In genomic region chr15:90679760-90680579, GRCm38 (mm10) we compare ENCODE assay signal across 8 mouse cellular contexts. TPM values are rescaled to one million over a fixed set of nuclear protein-coding genes. Genes with fewer than 3 reads are reported as not detected.
A peak's percentile ranks its signal among the peaks of the same experiment; 100 is the strongest.
DNase-seq lines count a peak whose midpoint lies in the region; ATAC-seq and TF ChIP-seq lines count a peak whose summit lies in the region.

No protein-coding gene starts in this region.

- 0 out of 2 replicates have a peak, but pooled peaks have one; percentile 8 for TF ChIP-seq EP300 in ES-Bruce4 (IDR thresholded peaks at IDR 0.05; ENCODE audit: insufficient read depth, low read depth, low read length)
- TF ChIP-seq EP300 in liver, postnatal 0 days (IDR thresholded peaks at IDR 0.05; ENCODE audit: low read depth) = no peak

- peak; percentile 3 for DNase-seq in cerebellum, adult 11-12 months
- peak; percentile 70 to 76 for DNase-seq in heart, postnatal 10 days
- peak; percentile 56 to 85 for DNase-seq in kidney, postnatal 36 days
- peak; percentile 78 for DNase-seq in liver, postnatal 0 days
- peak; percentile 47 for DNase-seq in thymus, postnatal 25 days

- peak overlapping the region; percentile 88 for H3K4me3 ChIP-seq in ES-Bruce4 (ENCODE audit: low read depth, low read length)
- H3K4me3 ChIP-seq in forebrain, embryonic 15.5 days = peak overlapping the region; percentile 65
- peak overlapping the region; percentile 59 for H3K4me3 ChIP-seq in liver, postnatal 0 days (ENCODE audit: low read depth, low read length)
- peak overlapping the region; percentile 61 for H3K4me3 ChIP-seq in neural tube, embryonic 14.5 days (ENCODE audit: low read depth, low read length)

- peak; percentile 85 for TF ChIP-seq CTCF in ES-Bruce4 (IDR thresholded peaks at IDR 0.05; ENCODE audit: low read depth, low read length)
- TF ChIP-seq CTCF in liver, postnatal 0 days (IDR thresholded peaks at IDR 0.05; ENCODE audit: low read depth) = peak; percentile 96

- ATAC-seq in forebrain, embryonic 15.5 days (replicated peaks) = peak; percentile 90
- peak; percentile 83 for ATAC-seq in liver, postnatal 0 days
- peak; percentile 91 for ATAC-seq in neural tube, embryonic 14.5 days (ENCODE audit: low read depth)

- peak overlapping the region; percentile 97 for H3K4me2 ChIP-seq in forebrain, embryonic 15.5 days (replicated peaks)
- H3K4me2 ChIP-seq in liver, postnatal 0 days (ENCODE audit: low read depth, low read length) = peak overlapping the region; percentile 92
- peak overlapping the region; percentile 97 for H3K4me2 ChIP-seq in neural tube, embryonic 14.5 days (ENCODE audit: low read depth, low read length)

- no peak overlapping the region for H3K27ac ChIP-seq in ES-Bruce4 (ENCODE audit: insufficient read depth, low read length)
- no peak overlapping the region for H3K27ac ChIP-seq in forebrain, embryonic 15.5 days (replicated peaks)
- H3K27ac ChIP-seq in liver, postnatal 0 days (ENCODE audit: low read depth) = no peak overlapping the region
- no peak overlapping the region for H3K27ac ChIP-seq in neural tube, embryonic 14.5 days (ENCODE audit: low read depth, low read length)

- no peaks in the 10 kb centered on the region for H3K27me3 ChIP-seq in ES-Bruce4 (ENCODE audit: control insufficient read depth, insufficient read depth, low read length, poor library complexity, severe bottlenecking)
- H3K27me3 ChIP-seq in forebrain, embryonic 15.5 days = peaks cover 9% of the 10 kb centered on the region; the same call in 1 of the 2 replicates
- peaks cover 5% of the 10 kb centered on the region for H3K27me3 ChIP-seq in liver, postnatal 0 days (ENCODE audit: insufficient read depth, low read length)
- peaks cover 2% of the 10 kb centered on the region; the same call in 1 of the 2 replicates for H3K27me3 ChIP-seq in neural tube, embryonic 14.5 days (ENCODE audit: control insufficient read depth, insufficient read depth, low read length)

- no peaks in the 10 kb centered on the region for H3K9me3 ChIP-seq in ES-Bruce4 (replicated peaks; ENCODE audit: control insufficient read depth, insufficient read depth, low read length, poor library complexity, severe bottlenecking)
- no peaks in the 10 kb centered on the region for H3K9me3 ChIP-seq in forebrain, embryonic 15.5 days
- no peaks in the 10 kb centered on the region for H3K9me3 ChIP-seq in liver, postnatal 0 days (ENCODE audit: low read length)
- H3K9me3 ChIP-seq in neural tube, embryonic 14.5 days (ENCODE audit: control insufficient read depth, low read length) = no peaks in the 10 kb centered on the region

- H3K4me1 ChIP-seq in ES-Bruce4 (ENCODE audit: control insufficient read depth, insufficient read depth, low read length) = no peaks in the 10 kb centered on the region
- H3K4me1 ChIP-seq in forebrain, embryonic 15.5 days = peaks cover 16% of the 10 kb centered on the region
- peaks cover 3% of the 10 kb centered on the region; the same call in 1 of the 2 replicates for H3K4me1 ChIP-seq in liver, postnatal 0 days (ENCODE audit: insufficient read depth)
- H3K4me1 ChIP-seq in neural tube, embryonic 14.5 days (ENCODE audit: control insufficient read depth, insufficient read depth, low read length) = 0 out of 2 replicates have a peak, but pooled peaks cover 4% of the 10 kb centered on the region

- H3K36me3 ChIP-seq in ES-Bruce4 (ENCODE audit: control insufficient read depth, insufficient read depth, low read length, poor library complexity, severe bottlenecking) = no peaks in the 10 kb centered on the region
- no peaks in the 10 kb centered on the region for H3K36me3 ChIP-seq in forebrain, embryonic 15.5 days
- H3K36me3 ChIP-seq in liver, postnatal 0 days (replicated peaks; ENCODE audit: insufficient read depth, low read length) = no peaks in the 10 kb centered on the region
- no peaks in the 10 kb centered on the region for H3K36me3 ChIP-seq in neural tube, embryonic 14.5 days (ENCODE audit: control insufficient read depth, insufficient read depth, low read length)

- TF ChIP-seq POLR2A in ES-Bruce4 (IDR thresholded peaks at IDR 0.05; ENCODE audit: insufficient read depth, low read length) = no peak

- 5% methylated on average over 36 of the region's 36 CpGs for WGBS in forebrain, embryonic 15.5 days
- 2% methylated on average over 36 of the region's 36 CpGs for WGBS in liver, postnatal 0 days (ENCODE audit: insufficient replicate concordance)
- 4% methylated on average over 36 of the region's 36 CpGs for WGBS in neural tube, embryonic 14.5 days

- intact Hi-C loops in heart, postnatal 10 days (cut with DNase I) = loop anchor here (1.0 to 5.0 kb wide), 3 partner anchors 161 to 429 kb away; no protein-coding TSS in a partner anchor

- peak overlapping the region; percentile 50 for H3K9ac ChIP-seq in ES-Bruce4 (ENCODE audit: low read depth, poor library complexity, severe bottlenecking)
- peak overlapping the region; percentile 62 for H3K9ac ChIP-seq in forebrain, embryonic 15.5 days (replicated peaks)
- no peak overlapping the region; the same call in 1 of the 2 replicates for H3K9ac ChIP-seq in liver, postnatal 0 days (replicated peaks)
- H3K9ac ChIP-seq in neural tube, embryonic 14.5 days (replicated peaks; ENCODE audit: low read depth, low read length) = peak overlapping the region; percentile 61

RNA-seq across cellular contexts. Expression of gene Cpne8, which starts 0.7 kb away (rescaled TPM):
- polyA plus RNA-seq in ES-Bruce4 (2011; ENCODE audit: insufficient read depth, insufficient read length, low read depth, missing spikeins) = 5.0 and 6.5 TPM in 2 replicates
- 7.1 and 7.2 TPM in 2 replicates for polyA plus RNA-seq in forebrain, embryonic 15.5 days (2015; fragmentation: Nextera tagmentation; extraction: Ambion mirVana)
- total RNA-seq in heart, postnatal 10 days (2021) = 10 to 100 TPM in 1 of 2 experiments, 1 to 10 TPM in 1; 8.7 to 10.2 TPM
- 2.5 and 3.2 TPM in 2 replicates for polyA plus RNA-seq in liver, postnatal 0 days (2015; fragmentation: Nextera tagmentation; extraction: Ambion mirVana)
- 27.2 and 34.7 TPM in 2 replicates for polyA plus RNA-seq in neural tube, embryonic 14.5 days (2014; fragmentation: Nextera tagmentation; extraction: Ambion mirVana)

Comparison
In these comparisons a context has a peak if more than half of its experiments do, and no peak if none do; other contexts are left out.
1. DNase-seq: peak in every context shown above with its lines; median percentile 78 in liver, postnatal 0 days; 73 in heart, postnatal 10 days; 70 in kidney, postnatal 36 days; 47 in thymus, postnatal 25 days; 3 in cerebellum, adult 11-12 months.